Mouse (Mus musculus) olfactory bulb, adult 2 months (tissue): ENCODE measurements around the gene Dnajc9. TPM values are rescaled to one million over a fixed set of nuclear protein-coding genes. Genes with fewer than 3 reads are reported as not detected.

ENCODE experiments used
- H3K27ac ChIP-seq: fragments of 200-500 bp; 2 replicates; pipeline ENCODE4 v1.5.1; 2012; ENCODE audit warnings: low read depth, low read length; ENCODE audit not compliant: insufficient read depth
- H3K4me1 ChIP-seq: fragments of 200-500 bp; 2 replicates; pipeline ENCODE4 v1.6.1; 2012; ENCODE audit warnings: low read length; ENCODE audit not compliant: control insufficient read depth, insufficient read depth
- H3K4me3 ChIP-seq: fragments of 200-500 bp; 2 replicates; pipeline ENCODE4 v1.5.1; 2012; ENCODE audit warnings: mild to moderate bottlenecking, low read depth, low read length, moderate library complexity; ENCODE audit not compliant: insufficient read depth
- CTCF ChIP-seq: fragments of 200-500 bp; IDR thresholded peaks from 2 replicates; pipeline ENCODE4 v1.5.1; 2012; ENCODE audit warnings: low read depth, mild to moderate bottlenecking, low read length, moderate library complexity; ENCODE audit not compliant: insufficient read depth
- POLR2A ChIP-seq: fragments of 200-500 bp; IDR thresholded peaks from 2 replicates; pipeline ENCODE4 v1.6.1; 2012; ENCODE audit warnings: mild to moderate bottlenecking, low read depth, low read length, moderate library complexity; ENCODE audit not compliant: insufficient read depth
- WGBS: fragments of 180-500 bp; shearing (Covaris S2); methylation state at CpG from one replicate; pipeline ENCODE4 v1.1.7; 2018; 5-methylcytosine and 5-hydroxymethylcytosine counted together
- polyA plus RNA-seq: library from polyadenylated mRNA; stranded (reverse); fragments of >200 nt; gene quantifications from 2 replicates; pipeline ENCODE4 v1.2.4, GENCODE M21; 2012; ENCODE audit warnings: low replicate concordance; ENCODE audit not compliant: missing spikeins, insufficient read depth, insufficient read length

Gene Dnajc9
- polyA plus RNA-seq, 1 experiment, result not detected

DNA sequence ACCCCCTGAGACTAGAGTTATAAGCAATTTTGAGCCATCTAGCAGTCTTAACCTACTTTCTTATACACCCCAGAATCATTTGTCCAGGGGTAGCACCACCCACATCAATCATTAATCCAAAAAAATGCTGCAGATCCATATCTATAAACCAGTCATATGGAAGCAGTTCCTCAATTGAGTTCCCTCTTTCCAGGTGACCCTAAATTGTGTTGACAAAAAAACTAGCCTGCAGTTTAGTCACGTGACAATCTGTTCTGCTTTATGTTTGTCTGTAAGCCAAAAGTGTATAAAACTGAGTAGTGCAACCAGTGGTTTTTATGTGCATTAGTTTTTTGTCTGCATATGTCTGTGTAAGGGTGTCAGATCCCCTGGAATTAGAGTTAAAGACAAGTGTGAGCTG, 16.9 kb downstream of the Dnajc9 start:
- Histone ChIP-seq H3K27ac (no peak overlapping the region), H3K4me3 (no peak overlapping the region), H3K4me1 (no peaks in the 10 kb centered on the region)
- TF ChIP-seq CTCF (no peak), POLR2A (no peak)
- WGBS, result 96% methylated on average over 1 of the region's 1 CpGs

DNA sequence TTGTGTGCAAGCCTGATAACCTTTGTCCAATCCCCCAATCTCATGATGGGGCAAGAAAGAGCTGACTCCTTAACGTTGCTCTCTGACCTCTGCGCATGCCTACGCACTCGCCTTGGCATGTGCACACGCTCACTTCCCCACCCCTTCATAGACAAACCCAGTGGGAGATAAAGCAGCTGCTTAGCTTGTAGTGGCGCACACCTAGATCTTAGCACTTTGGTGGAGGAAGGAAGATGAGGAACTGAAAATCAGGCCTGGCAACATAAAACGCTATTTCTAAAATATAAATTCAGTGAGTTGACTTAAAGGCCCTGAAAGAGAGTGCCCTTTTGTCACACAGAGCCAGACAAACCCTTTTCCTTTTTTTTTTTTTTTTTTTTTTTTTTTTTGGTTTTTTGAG, 17.9 kb downstream of the Dnajc9 start:
- TF ChIP-seq CTCF (no peak), POLR2A (no peak)

DNA sequence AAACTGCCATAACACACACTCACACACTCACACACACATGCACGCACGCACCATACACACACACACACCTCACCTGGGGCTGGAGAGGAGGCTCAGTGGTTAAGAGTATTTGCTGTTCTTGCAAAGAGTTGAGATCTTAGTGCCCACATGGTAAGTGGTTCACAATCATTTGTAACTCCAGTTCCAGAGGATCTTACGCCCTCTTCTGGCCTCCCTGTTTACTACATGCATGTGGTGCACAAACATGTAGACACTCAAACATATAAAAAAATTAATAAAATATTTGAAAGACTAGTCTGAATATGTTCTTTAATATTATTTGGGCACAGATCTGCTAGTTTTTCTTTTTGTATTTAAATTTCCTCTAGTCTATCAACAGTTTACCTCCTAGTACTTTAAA, 20.4 kb downstream of the Dnajc9 start:
- TF ChIP-seq CTCF, result no peak
- TF ChIP-seq POLR2A, result no peak
- 95% methylated on average over 3 of the region's 3 CpGs for WGBS
- Histone ChIP-seq H3K27ac (no peak overlapping the region), H3K4me3 (no peak overlapping the region), H3K4me1 (peaks cover 2% of the 10 kb centered on the region; the same call in 1 of the 2 replicates)

More for the DNA sequence above, 17.9 kb downstream of the Dnajc9 start:
- no peak overlapping the region for H3K4me3 ChIP-seq
- no peak overlapping the region for H3K27ac ChIP-seq
- WGBS, result 94% methylated on average over 7 of the region's 7 CpGs
- peaks cover 2% of the 10 kb centered on the region; the same call in 1 of the 2 replicates for H3K4me1 ChIP-seq

DNA sequence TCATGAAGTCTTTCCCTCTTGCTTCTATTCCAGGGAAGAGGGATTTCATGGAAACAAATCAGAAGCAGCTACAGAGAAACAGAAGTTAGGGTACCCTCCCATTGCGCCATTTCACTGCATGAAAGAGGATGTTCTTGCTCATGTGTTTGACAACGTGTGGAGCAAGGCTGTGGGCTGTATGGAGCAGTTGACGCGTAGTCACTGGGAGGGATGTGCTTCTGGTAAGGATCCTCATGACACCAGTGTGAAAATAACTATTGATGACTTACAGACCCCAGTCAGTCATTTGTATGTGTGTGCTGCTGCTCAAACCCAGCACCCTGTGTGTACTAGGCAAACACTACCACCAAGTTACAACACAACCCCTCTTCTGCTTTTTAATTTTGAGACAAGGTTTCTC, 25.5 kb downstream of the Dnajc9 start:
- Histone ChIP-seq H3K4me1 (peaks cover 2% of the 10 kb centered on the region; the same call in 1 of the 2 replicates), H3K27ac (no peak overlapping the region), H3K4me3 (no peak overlapping the region)
- TF ChIP-seq CTCF (no peak), POLR2A (no peak)
- WGBS, result 92% methylated on average over 4 of the region's 4 CpGs

DNA sequence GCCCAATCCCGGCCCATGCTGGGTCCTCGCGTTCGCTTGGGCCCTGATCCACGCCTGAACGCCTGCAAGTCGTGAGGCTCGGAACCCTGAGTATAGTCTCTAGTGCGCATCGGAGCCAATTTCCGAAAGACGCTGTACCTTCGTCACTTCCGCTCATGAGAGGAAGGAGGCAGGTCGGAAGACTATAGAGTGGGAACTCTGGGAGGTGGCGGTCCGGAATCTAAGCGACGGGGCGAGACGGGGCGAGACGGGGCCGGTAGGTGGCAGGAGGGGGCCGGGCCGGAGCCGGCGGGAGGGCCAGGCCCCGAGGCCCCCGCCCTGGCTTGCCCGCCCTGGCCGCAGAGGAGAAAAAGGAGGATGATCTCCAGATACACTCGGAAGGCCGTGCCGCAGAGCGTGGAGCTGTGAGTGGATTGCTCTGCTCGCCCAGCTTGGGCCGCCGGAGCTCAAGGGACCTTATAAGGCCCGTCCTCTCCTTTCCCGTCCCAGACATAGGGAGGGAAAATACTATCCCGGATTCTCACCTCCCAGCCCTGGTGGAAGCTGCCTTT, 40.6 kb downstream of the Dnajc9 start, which contains the start of the genes Ecd and Fam149b:
Gene Ecd (minus strand): TSS at position 131 of the 551 bp plus-strand sequence.
Gene Fam149b (plus strand): TSS at position 172 of the 551 bp plus-strand sequence.
- Histone ChIP-seq H3K4me3 (peak within 1 kb of the TSS; percentile 97), H3K4me1 (peaks cover 2% of the 10 kb centered on the region; the same call in 1 of the 2 replicates), H3K27ac (peak within 1 kb of the TSS; percentile 86)
- under 1% methylated on average over 42 of the region's 42 CpGs for WGBS
- TF ChIP-seq POLR2A (peak; percentile 63; the same call in 1 of the 2 replicates), CTCF (peak; percentile 28; the same call in 1 of the 2 replicates)

DNA sequence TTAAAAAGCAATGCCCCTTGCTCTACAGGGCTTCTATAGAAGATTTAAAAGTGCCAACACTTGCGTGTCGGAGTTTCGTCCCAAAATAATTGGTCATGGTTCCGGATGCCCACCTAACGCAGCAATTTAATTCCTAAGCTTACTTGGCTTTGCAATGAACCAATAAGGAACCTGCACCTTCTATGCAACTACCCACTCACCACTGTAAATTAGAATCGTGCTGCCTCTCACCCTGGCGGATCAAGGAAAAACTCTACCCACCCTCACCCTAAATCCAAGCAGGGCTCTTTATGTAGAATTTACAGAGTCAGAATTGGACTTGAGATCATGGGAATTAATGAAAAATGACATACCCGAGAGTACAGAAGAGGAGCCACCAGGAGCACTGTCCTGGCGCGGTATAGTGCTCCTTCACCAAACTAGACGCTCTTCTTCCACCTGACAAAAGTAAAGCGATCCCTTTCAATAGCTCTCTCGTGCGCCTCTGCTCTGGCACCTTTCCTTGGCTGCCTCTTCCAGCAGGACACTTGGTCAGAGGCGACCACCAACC, 41.2 kb downstream of the Dnajc9 start:
- under 1% methylated on average over 15 of the region's 15 CpGs for WGBS
- Histone ChIP-seq H3K4me1 (peaks cover 2% of the 10 kb centered on the region; the same call in 1 of the 2 replicates), H3K4me3 (peak overlapping the region; percentile 97), H3K27ac (peak overlapping the region; percentile 86)
- TF ChIP-seq POLR2A, result no peak
- TF ChIP-seq CTCF, result no peak

DNA sequence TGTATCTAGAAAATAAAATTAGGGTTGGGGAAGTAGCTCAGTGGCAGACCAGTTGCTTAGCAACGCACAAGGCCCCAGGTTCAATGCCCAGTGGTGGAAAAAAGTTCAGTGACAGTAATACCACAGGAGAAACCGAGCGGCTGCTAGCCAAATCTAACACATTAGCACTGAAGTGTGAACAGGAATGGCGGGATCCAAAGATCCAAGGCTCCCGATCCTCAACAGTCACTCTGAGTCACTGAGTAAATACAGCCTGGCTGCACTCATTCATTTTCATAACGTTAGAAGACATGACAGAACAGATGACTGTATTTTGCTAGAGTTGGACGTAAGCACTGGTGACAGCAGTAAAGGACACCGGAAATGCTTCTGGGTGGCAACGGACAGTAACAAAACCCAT, 42.8 kb downstream of the Dnajc9 start:
- WGBS, result 78% methylated on average over 9 of the region's 9 CpGs
- TF ChIP-seq POLR2A, result no peak
- no peak for TF ChIP-seq CTCF

DNA sequence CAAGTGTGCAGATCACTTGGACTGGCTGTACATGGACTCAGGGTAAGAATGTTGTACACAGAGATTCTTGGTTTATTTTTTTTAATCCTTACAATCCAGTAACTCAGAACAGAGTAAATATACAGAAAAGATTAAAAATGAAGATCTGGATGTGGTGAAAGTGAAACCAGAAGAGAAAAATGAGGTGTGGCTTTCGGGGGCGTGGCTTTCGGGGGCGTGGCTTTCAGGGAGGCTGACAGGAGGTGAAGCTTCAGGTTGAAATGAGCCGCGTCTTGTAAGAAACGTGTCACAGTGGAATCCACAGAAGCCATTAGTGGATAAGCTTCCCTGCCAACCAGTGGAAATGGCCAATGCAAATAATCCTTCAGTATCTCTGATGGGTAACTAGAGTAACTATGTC, 47.8 kb downstream of the Dnajc9 start:
- H3K4me3 ChIP-seq, result no peak overlapping the region
- 84% methylated on average over 7 of the region's 7 CpGs for WGBS

More for the DNA sequence above, 42.8 kb downstream of the Dnajc9 start:
- Histone ChIP-seq H3K4me1 (peaks cover 2% of the 10 kb centered on the region; the same call in 1 of the 2 replicates), H3K27ac (no peak overlapping the region), H3K4me3 (no peak overlapping the region)

DNA sequence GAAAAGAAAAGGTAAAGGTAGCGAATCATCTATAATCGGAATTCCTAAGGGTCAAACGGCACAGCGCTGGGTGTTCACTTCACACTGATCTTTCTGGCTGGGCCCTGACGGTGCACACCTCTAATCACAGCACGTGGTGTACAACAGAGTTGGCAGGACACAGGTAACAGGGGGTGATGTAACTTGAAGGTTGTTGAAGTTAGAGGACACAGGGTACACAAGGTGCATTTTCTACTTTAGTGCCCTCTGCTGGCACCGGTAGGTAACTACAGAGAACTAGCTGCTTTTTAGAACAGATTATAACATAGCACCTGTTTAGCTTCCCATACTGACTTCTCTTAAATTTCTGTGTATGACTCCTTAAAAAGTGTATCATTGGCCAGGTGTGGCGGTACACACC, 48.6 kb downstream of the Dnajc9 start:
- H3K27ac ChIP-seq, result no peak overlapping the region
- 87% methylated on average over 8 of the region's 8 CpGs for WGBS
- H3K4me1 ChIP-seq, result no peaks in the 10 kb centered on the region
- no peak overlapping the region for H3K4me3 ChIP-seq
- TF ChIP-seq POLR2A (no peak), CTCF (no peak)

More for the DNA sequence above, 47.8 kb downstream of the Dnajc9 start:
- no peaks in the 10 kb centered on the region for H3K4me1 ChIP-seq
- TF ChIP-seq POLR2A (no peak), CTCF (no peak)
- no peak overlapping the region for H3K27ac ChIP-seq
